Comparison of ENCODE assay signal across 10 mouse cellular contexts in the genomic region with DNA sequence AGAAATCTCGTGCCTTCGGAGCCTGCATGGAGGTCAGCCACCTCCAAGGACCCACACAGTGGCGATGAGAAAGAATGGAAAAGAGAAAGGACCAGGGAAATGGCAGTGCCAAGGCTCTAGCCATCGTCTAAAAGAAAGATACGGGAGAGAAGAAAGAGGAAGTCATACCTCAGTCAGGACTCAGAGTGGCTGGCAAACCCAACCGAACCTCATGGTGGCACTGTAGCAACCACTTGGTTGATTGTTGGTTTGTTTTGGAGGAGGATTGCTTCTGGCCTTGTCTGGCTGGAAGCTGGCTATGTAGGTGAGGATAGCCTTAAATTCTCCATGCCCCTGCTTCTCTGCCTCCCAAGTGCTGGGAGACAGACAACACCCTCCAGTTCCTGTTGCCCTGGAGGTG. TPM values are rescaled to one million over a fixed set of nuclear protein-coding genes. Genes with fewer than 3 reads are reported as not detected.
A peak's percentile ranks its signal among the peaks of the same experiment; 100 is the strongest.
DNase-seq lines count a peak whose midpoint lies in the region; ATAC-seq and TF ChIP-seq lines count a peak whose summit lies in the region.
"Had no signal": no experiment of that assay in that cellular context is flagged by ENCODE, and none has a peak within 500 bp of the region (broad histone marks: within the 10 kb centered on the region; RNA-seq: fewer than 3 reads in every experiment).

No protein-coding gene starts in this region.

- WGBS in lung, adult 2 months: 45% methylated on average over 6 of the region's 6 CpGs

- H3K4me1 ChIP-seq in lung, adult 2 months (ENCODE audit: control insufficient read depth, insufficient read depth, low read length): peaks cover 15% of the 10 kb centered on the region

- peak; percentile 44 for DNase-seq in embryo, embryonic 10 days (ENCODE audit: low spot score)
- no peak for DNase-seq in embryo, embryonic 10.5 days (ENCODE audit: low spot score)
- DNase-seq in lung, adult 2 months: no peak
- DNase-seq in lung, postnatal 4 days: no peak
- peak; percentile 23 for DNase-seq in brain, embryonic 14.5 days (ENCODE audit: low read depth)
- peak; percentile 45 for DNase-seq in lung, postnatal 36 days
- no peak for DNase-seq in adipocyte (ENCODE audit: low spot score)
- DNase-seq: cerebellum, postnatal 36 days; right cerebral cortex, adult 18-20 months had no signal

- no peak overlapping the region for H3K4me3 ChIP-seq in lung, adult 2 months (replicated peaks; ENCODE audit: extremely low read depth, low read depth, low read length)

- peak; percentile 47 for TF ChIP-seq CTCF in lung, adult 2 months (IDR thresholded peaks at IDR 0.05; ENCODE audit: insufficient read depth, low read length)
- peak; percentile 25; the same call in 1 of the 2 replicates for TF ChIP-seq CTCF in brain, embryonic 14.5 days (IDR thresholded peaks at IDR 0.05; ENCODE audit: borderline replicate concordance, extremely low read depth, insufficient read depth, insufficient read length)

- no peak for TF ChIP-seq POLR2A in lung, adult 2 months (IDR thresholded peaks at IDR 0.05; ENCODE audit: borderline replicate concordance, extremely low read depth, low read depth, low read length)
- no peak for TF ChIP-seq POLR2A in brain, embryonic 14.5 days (IDR thresholded peaks at IDR 0.05; ENCODE audit: borderline replicate concordance, extremely low read depth, insufficient read depth, insufficient read length, poor library complexity, severe bottlenecking)

- ATAC-seq in cerebellum, adult (ENCODE audit: insufficient number of reproducible peaks, low FRiP score, low TSS enrichment): no peak

RNA-seq across cellular contexts. Expression of a gene that starts 34.3 kb away (rescaled TPM):
- polyA plus RNA-seq in lung, adult 2 months (2012; rRNA removed): 1.8 and 2.2 TPM in 2 replicates
- 1.9 and 3.2 TPM in 2 replicates for polyA plus RNA-seq in brain, embryonic 14.5 days (2012; rRNA removed)

RNA-seq across cellular contexts. Expression of a gene that starts 38.4 kb away (rescaled TPM):
- polyA plus RNA-seq in lung, adult 2 months (2012; rRNA removed): 20.2 and 23.4 TPM in 2 replicates
- polyA plus RNA-seq in brain, embryonic 14.5 days (2012; rRNA removed): 72.3 and 98.7 TPM in 2 replicates

Comparison
In these comparisons a context has a peak if more than half of its experiments do, and no peak if none do; other contexts are left out.
1. DNase-seq: peak in embryo, embryonic 10 days (single experiment), brain, embryonic 14.5 days (single experiment) and lung, postnatal 36 days (single experiment); none in embryo, embryonic 10.5 days (single experiment), lung, adult 2 months (single experiment), lung, postnatal 4 days (0 of 2) and adipocyte (single experiment).